Mouse (Mus musculus) neural tube, embryonic 14.5 days (tissue): ENCODE data around the gene Hif3a. TPM values are rescaled to one million over a fixed set of nuclear protein-coding genes. Genes with fewer than 3 reads are reported as not detected.

Experiments
- ATAC-seq: fragments of 200-750 bp; cut with Nextera tagmentation; 2 replicates; pipeline ENCODE4 v1.8.0; 2017; ENCODE audit warnings: low read depth, mild to moderate bottlenecking, moderate TSS enrichment, moderate library complexity
- H3K27ac ChIP-seq: fragments of 300-500 bp; sonication (generic); 2 replicates; pipeline ENCODE4 v1.5.1; 2014; ENCODE audit warnings: low read depth, mild to moderate bottlenecking, control low read depth, low read length, moderate library complexity, mixed read lengths
- H3K27me3 ChIP-seq: fragments of 300-500 bp; sonication (generic); 2 replicates; pipeline ENCODE4 v1.6.1; 2014; ENCODE audit warnings: low read length; ENCODE audit not compliant: control insufficient read depth, insufficient read depth
- H3K36me3 ChIP-seq: fragments of 300-500 bp; sonication (generic); 2 replicates; pipeline ENCODE4 v1.6.1; 2014; ENCODE audit warnings: low read length, mixed read lengths; ENCODE audit not compliant: control insufficient read depth, insufficient read depth
- H3K4me1 ChIP-seq: fragments of 300-500 bp; sonication (generic); 2 replicates; pipeline ENCODE4 v1.6.1; 2014; ENCODE audit warnings: low read length; ENCODE audit not compliant: control insufficient read depth, insufficient read depth
- H3K4me2 ChIP-seq: fragments of 300-500 bp; sonication (generic); 2 replicates; pipeline ENCODE4 v1.6.1; 2014; ENCODE audit warnings: mild to moderate bottlenecking, low read depth, low read length, control low read depth
- H3K4me3 ChIP-seq: fragments of 300-500 bp; sonication (generic); 2 replicates; pipeline ENCODE4 v1.5.1; 2014; ENCODE audit warnings: low read depth, low read length, control low read depth, mixed read lengths
- H3K9ac ChIP-seq: fragments of 300-500 bp; sonication (generic); replicated peaks from 2 replicates; pipeline ENCODE4 v1.6.1; 2014; ENCODE audit warnings: low read depth, mild to moderate bottlenecking, control low read depth, low read length, mixed read lengths
- H3K9me3 ChIP-seq: fragments of 300-500 bp; sonication (generic); 2 replicates; pipeline ENCODE4 v1.6.1; 2016; ENCODE audit warnings: low read length; ENCODE audit not compliant: control insufficient read depth
- WGBS: fragments of 180-500 bp; shearing (Covaris S2); extraction: QIAGEN DNeasy Blood & Tissue Kit; methylation state at CpG from one replicate; pipeline ENCODE4 v1.1.7; 2014; 5-methylcytosine and 5-hydroxymethylcytosine counted together
- polyA plus RNA-seq: library from polyadenylated mRNA; unstranded; fragments of >200 nt; fragmentation: Nextera tagmentation; extraction: Ambion mirVana; gene quantifications from 2 replicates; pipeline ENCODE4 v1.2.1, GENCODE M21; 2014

Gene Hif3a
- polyA plus RNA-seq, 1 experiment from 2014 or later = 2.7 TPM

DNA sequence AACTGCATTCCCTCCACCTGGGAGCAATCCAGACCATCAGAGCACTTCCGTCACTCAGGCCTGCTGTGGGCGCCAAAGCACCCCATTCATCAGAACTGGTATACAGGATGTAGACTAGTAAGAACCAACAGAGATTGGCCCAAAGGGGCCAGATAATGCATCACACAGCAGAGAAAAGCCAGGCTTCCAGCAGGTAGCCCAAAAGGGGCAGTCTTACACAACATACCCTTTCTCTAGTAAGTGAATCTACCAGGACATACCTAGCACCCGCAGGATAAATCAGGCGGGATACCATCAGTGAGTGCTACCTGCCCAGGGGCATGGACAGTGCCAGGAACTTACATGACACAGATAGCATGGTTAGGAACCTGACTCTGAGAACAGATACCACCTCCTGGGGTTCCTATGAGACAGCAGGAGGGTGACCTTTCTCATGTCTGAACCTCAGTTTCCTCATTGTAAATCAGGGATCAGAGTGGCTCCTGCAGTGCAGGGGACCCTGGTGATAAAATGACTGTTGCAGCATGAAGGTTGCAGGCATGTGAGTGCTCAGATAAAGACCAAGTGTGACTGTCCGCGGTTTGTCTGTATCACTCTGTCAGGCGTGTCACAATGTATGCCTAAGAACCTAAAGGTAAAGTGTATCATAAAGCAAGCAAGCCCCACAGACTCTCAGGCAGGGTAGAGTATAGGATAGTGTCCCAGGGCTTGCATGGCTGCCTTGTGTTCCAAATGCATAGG is 42.6 kb downstream of the Hif3a start:
- no peak for ATAC-seq
- H3K4me3 ChIP-seq = no peak overlapping the region
- no peak overlapping the region for H3K4me2 ChIP-seq
- peaks cover 39% of the 10 kb centered on the region for H3K36me3 ChIP-seq
- no peaks in the 10 kb centered on the region for H3K9me3 ChIP-seq
- no peak overlapping the region for H3K9ac ChIP-seq
- H3K27ac ChIP-seq = no peak overlapping the region
- WGBS = 88% methylated on average over 7 of the region's 7 CpGs
- no peaks in the 10 kb centered on the region for H3K4me1 ChIP-seq
- no peaks in the 10 kb centered on the region for H3K27me3 ChIP-seq

DNA sequence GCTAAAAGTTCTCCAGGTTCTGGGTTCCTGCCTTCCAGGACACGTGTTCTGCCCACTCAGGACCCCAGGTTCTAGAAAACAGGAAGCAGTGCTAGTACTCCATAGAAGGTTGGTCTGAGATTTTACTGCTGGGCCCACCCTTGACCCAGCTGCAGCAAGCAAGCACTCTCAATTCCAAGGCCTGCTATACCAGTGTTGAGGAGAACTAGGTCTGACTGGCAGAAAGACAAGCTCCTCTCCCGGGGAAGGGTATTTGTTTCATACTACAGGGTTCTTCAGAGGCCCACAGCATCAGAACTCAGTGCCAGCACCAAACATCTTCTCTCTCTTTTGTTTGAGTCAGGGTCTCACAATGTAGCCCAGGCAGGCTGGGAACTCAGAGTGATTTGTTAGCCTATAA is 44.3 kb downstream of the Hif3a start:
- Histone ChIP-seq H3K4me2 (no peak overlapping the region), H3K9ac (no peak overlapping the region), H3K36me3 (peaks cover 51% of the 10 kb centered on the region), H3K4me1 (no peaks in the 10 kb centered on the region), H3K4me3 (no peak overlapping the region), H3K27me3 (no peaks in the 10 kb centered on the region), H3K9me3 (no peaks in the 10 kb centered on the region), H3K27ac (no peak overlapping the region)
- WGBS = 89% methylated on average over 2 of the region's 2 CpGs
- ATAC-seq = no peak

DNA sequence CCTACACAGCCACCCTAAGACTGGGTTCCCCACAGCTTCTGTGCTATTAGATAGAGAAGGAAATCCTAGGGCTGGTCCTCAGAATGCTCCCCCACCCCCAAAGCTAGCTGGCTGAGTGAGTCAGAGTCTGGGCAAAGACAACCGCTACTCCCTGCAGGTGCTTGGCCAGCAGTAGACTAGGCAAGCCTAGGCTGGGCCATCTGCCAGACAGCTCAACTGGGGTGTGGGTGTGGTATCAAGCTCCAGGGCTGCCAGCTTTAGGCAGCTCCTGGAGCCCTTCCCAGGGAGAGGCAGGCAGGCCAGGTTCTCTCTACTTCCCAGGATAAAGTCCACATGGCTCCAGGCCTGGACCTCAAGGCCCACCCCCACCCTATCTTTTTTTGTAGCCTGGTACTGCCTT is 45.2 kb downstream of the Hif3a start:
- Histone ChIP-seq H3K36me3 (peaks cover 52% of the 10 kb centered on the region), H3K27ac (no peak overlapping the region)

DNA sequence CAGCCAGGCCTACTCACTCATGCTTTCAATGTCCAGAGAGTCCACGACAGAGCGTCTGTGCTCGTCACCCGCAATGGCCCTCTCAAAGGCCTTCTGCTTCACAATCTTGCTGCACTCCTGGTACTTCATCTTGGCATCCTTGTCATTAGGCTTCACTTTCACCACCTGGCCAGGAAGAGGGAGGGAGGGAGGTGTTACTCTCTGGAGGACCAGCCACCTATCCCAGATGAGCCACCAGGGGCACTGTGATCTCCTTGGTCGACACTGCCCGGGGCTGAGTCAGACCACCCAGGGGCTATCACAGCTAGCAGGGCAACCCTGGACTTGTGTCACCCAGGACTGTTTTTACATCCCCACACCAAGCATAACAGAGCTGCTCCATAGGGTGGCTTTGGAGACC is 46.8 kb downstream of the Hif3a start:
- no peak overlapping the region for H3K27ac ChIP-seq
- ATAC-seq = no peak
- no peaks in the 10 kb centered on the region for H3K4me1 ChIP-seq
- no peaks in the 10 kb centered on the region for H3K27me3 ChIP-seq
- no peaks in the 10 kb centered on the region for H3K9me3 ChIP-seq
- no peak overlapping the region for H3K4me2 ChIP-seq
- no peak overlapping the region for H3K9ac ChIP-seq
- no peak overlapping the region for H3K4me3 ChIP-seq
- 92% methylated on average over 6 of the region's 6 CpGs for WGBS
- peaks cover 54% of the 10 kb centered on the region for H3K36me3 ChIP-seq

More for the DNA sequence above, 45.2 kb downstream of the Hif3a start:
- no peak overlapping the region for H3K9ac ChIP-seq
- H3K4me3 ChIP-seq = no peak overlapping the region
- peak; percentile 64; the same call in 1 of the 2 replicates for ATAC-seq
- H3K4me1 ChIP-seq = no peaks in the 10 kb centered on the region
- H3K27me3 ChIP-seq = no peaks in the 10 kb centered on the region
- WGBS = 69% methylated on average over 1 of the region's 1 CpGs
- H3K4me2 ChIP-seq = no peak overlapping the region
- no peaks in the 10 kb centered on the region for H3K9me3 ChIP-seq

DNA sequence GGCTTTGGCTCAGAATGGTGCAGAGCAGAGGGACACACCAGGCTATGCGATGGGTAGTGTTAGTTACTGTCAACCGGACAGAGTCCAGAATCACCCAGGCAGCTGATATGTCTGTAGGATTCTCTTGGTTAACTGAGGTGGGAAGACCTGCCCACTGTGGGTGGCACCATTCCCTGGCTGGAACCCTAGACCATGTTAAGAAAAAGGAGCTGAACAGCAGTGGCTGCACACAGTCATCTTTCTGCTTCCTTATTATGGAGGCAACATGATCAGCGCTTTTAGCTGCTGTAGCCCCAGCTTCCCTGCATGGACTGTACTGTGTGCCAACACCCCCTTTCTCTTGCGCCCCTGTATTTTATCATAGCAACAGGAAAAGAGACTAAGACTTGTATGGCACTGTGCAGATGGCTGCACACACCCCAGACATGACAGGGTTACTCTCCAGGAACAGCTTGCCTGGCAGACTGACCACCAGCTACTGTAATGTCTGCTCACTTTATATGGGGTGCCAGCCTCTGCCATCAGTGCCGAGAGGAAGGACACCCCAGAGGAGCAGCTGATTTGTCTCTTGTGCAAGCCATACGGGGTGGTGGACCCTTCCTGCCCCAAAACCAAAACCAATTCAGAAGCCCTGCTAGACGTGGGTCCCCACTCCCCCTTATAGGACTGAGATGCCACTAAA is 50.2 kb downstream of the Hif3a start:
- H3K36me3 ChIP-seq = peaks cover 71% of the 10 kb centered on the region
- no peak overlapping the region for H3K4me2 ChIP-seq
- no peaks in the 10 kb centered on the region for H3K9me3 ChIP-seq
- ATAC-seq = no peak
- H3K27me3 ChIP-seq = no peaks in the 10 kb centered on the region
- WGBS = 93% methylated on average over 7 of the region's 7 CpGs
- H3K9ac ChIP-seq = no peak overlapping the region
- H3K4me3 ChIP-seq = no peak overlapping the region
- no peak overlapping the region for H3K27ac ChIP-seq
- H3K4me1 ChIP-seq = no peaks in the 10 kb centered on the region

DNA sequence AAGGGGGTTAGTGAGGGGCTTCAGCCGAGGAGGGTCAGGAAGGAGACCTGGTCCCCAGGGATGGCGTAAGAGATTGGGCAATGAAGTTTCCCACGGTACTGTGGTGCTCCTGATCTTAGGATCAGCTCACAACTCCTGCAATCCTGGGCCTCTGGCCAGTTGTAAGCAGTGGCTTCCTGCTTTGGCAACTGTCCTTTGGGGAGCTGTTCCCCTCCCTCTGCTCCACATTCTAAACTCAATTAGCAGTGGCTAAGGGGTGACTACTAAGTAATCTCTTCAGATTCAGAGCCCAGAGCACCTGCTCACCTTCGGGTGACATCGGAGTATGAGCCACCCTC is 52.2 kb downstream of the Hif3a start:
- Histone ChIP-seq H3K4me3 (no peak overlapping the region), H3K27ac (no peak overlapping the region), H3K4me1 (no peaks in the 10 kb centered on the region), H3K27me3 (no peaks in the 10 kb centered on the region), H3K9ac (no peak overlapping the region), H3K4me2 (no peak overlapping the region), H3K9me3 (no peaks in the 10 kb centered on the region), H3K36me3 (peaks cover 76% of the 10 kb centered on the region)
- no peak for ATAC-seq
- 92% methylated on average over 5 of the region's 5 CpGs for WGBS

DNA sequence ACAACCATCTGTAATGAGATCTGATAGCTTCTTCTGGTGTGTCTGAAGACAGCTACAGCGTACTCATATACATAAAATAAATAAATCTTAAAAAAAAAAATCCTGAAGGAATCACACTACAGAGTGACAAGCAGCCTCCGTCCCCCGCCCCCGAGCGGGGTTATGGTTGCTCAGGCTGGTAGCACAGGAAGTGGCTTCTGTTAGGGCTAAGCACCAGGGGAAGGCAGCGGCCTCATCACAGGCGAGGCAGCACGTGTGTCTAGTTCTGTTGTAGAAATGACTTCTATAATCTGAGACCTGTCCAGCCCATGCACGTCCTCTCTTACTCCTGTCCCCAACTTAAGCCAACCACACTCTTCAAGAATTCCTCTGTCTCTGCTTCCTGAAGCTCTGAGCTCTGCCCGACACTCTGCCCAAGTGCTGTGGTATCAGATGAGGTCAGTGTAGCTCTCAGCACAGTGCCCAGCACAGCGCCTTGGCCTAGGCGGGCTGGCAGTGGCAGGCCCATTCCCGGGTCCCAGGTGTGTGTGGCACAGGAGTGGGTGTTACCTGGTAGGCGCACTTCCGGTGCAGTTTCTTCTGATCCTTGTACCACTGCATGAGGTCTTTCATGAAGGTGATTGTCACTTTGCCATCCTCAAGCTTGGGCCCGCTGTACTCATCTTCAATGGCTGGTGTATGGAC is 52.8 kb downstream of the Hif3a start:
- Histone ChIP-seq H3K9me3 (no peaks in the 10 kb centered on the region), H3K9ac (no peak overlapping the region), H3K36me3 (peaks cover 76% of the 10 kb centered on the region), H3K4me1 (no peaks in the 10 kb centered on the region), H3K27me3 (no peaks in the 10 kb centered on the region), H3K27ac (no peak overlapping the region), H3K4me2 (no peak overlapping the region), H3K4me3 (no peak overlapping the region)
- no peak for ATAC-seq
- 94% methylated on average over 16 of the region's 16 CpGs for WGBS

- H3K27me3 ChIP-seq = no peaks in the 10 kb centered on the region
- ATAC-seq = no peak
- no peaks in the 10 kb centered on the region for H3K4me1 ChIP-seq
- peaks cover 72% of the 10 kb centered on the region for H3K36me3 ChIP-seq
- H3K9me3 ChIP-seq = no peaks in the 10 kb centered on the region
- 83% methylated on average over 4 of the region's 4 CpGs for WGBS
- no peak overlapping the region for H3K4me2 ChIP-seq
- H3K4me3 ChIP-seq = no peak overlapping the region
- H3K27ac ChIP-seq = no peak overlapping the region
- no peak overlapping the region for H3K9ac ChIP-seq
Measured at GRCm38 (mm10) chr7:17007300-17007699, 54.9 kb downstream of the Hif3a start.

DNA sequence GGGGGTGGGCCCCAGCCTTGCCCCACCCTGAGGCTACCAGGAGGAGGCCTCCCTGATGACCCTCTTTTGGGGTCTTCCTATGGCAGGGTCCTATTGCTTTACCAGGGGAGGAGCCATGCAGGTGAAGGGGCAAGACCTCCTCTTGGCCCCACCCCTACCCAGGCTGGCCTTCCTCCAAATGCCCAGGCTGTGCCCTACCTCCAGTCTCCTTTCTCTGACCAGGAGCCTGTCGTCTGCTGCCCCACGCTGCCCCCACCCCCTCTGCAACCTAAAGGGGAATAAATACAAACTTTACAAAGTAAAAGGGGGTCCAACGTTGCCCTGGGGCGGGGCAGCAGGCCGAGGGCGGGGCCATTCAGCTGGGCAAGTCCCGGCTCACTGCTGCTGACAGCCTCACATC is 57.5 kb downstream of the Hif3a start:
- no peak for ATAC-seq

More for the DNA sequence above, 57.5 kb downstream of the Hif3a start:
- H3K27me3 ChIP-seq = no peaks in the 10 kb centered on the region
- H3K4me1 ChIP-seq = no peaks in the 10 kb centered on the region
- H3K9me3 ChIP-seq = no peaks in the 10 kb centered on the region
- no peak overlapping the region for H3K4me3 ChIP-seq
- H3K36me3 ChIP-seq = peaks cover 47% of the 10 kb centered on the region
- H3K27ac ChIP-seq = no peak overlapping the region
- H3K9ac ChIP-seq = no peak overlapping the region
- 82% methylated on average over 7 of the region's 7 CpGs for WGBS
- H3K4me2 ChIP-seq = no peak overlapping the region
